Mouse (Mus musculus) gastrocnemius, adult 2 months (tissue): Measurements from ENCODE around the gene Kdm6b. TPM values are rescaled to one million over a fixed set of nuclear protein-coding genes. Genes with fewer than 3 reads are reported as not detected.

ENCODE experiments used
- DNase-seq: peaks from one replicate; pipeline ENCODE4 v3.0.0; 2022
- H3K27ac ChIP-seq: fragments of 200-600 bp; 2 replicates; pipeline ENCODE4 v1.8.1; 2022; ENCODE audit warnings: mild to moderate bottlenecking
- H3K4me3 ChIP-seq: fragments of 200-600 bp; 2 replicates; pipeline ENCODE4 v1.8.1; 2022; ENCODE audit warnings: mild to moderate bottlenecking, moderate library complexity
- CTCF ChIP-seq: fragments of 200-600 bp; IDR thresholded peaks from 2 replicates; pipeline ENCODE4 v1.8.1; 2022; ENCODE audit warnings: antibody characterized with exemption, mild to moderate bottlenecking, moderate library complexity
- intact Hi-C: fragments of 180-260 bp; cut with DNase I; formaldehyde crosslinking; loops from one replicate; pipeline ENCODE4 v1.15.1; 2025
- total RNA-seq, 2 experiments: library from RNA; stranded (reverse); gene quantifications; 2 replicates each; pipeline ENCODE4 v1.2.3; 2021

Kdm6b gene
- total RNA-seq, 2 experiments from 2014 or later: 23.9 to 24.5 TPM

DNA sequence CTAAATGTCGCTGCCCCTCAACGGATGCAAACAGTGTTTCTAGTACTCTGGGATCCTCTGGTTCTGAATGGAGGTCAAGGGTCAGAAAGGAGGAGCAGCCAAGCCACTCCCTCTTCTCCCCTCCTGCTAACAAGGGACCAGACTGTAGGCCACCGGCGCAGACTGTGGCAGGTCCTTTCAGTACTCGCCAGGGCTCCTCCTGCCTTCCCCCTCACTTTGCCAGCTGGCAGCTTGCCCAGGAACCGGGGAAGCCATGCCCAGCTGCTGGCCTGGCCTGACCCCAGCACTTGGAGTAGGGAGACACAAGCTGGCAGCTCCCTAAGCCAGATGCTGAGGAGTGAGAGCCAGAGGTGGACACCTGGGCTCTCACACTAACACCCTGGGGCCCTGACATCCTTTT is 48.6 kb downstream of the Kdm6b start:
- Histone ChIP-seq H3K27ac (peak overlapping the region; percentile 94), H3K4me3 (peak overlapping the region; percentile 34)
- no peak for TF ChIP-seq CTCF
- DNase-seq: peak; percentile 98
- intact Hi-C loops: loop anchor here (2.0 kb wide), 1 partner anchor 38 kb away; the partner anchor contains the start of gene Kcnab3

DNA sequence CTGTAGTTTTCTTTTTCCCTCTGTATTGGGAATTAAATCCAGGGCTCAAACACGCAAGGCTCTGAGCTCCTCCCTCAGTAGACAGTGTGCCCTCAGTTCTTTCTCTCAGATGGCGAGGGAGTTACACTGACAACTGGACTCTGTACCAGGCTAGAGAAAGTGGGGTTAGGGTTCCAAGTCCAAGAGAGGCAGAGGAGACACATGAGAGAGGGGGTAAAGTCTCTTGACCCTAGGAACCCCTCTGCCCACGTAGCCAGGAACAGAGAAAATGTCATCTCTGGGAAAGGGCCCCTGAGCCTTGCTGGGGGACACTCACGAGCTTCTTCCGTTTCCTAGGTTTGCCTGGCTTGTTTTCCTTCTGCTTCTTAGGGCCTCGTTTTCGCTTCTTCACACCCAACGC is 49.1 kb downstream of the Kdm6b start:
- H3K27ac ChIP-seq: peak overlapping the region; percentile 94
- no peak for TF ChIP-seq CTCF
- intact Hi-C loops: loop anchor here (2.0 kb wide), 1 partner anchor 38 kb away; the partner anchor contains the start of gene Kcnab3
- no peak for DNase-seq
- H3K4me3 ChIP-seq: peak overlapping the region; percentile 34

DNA sequence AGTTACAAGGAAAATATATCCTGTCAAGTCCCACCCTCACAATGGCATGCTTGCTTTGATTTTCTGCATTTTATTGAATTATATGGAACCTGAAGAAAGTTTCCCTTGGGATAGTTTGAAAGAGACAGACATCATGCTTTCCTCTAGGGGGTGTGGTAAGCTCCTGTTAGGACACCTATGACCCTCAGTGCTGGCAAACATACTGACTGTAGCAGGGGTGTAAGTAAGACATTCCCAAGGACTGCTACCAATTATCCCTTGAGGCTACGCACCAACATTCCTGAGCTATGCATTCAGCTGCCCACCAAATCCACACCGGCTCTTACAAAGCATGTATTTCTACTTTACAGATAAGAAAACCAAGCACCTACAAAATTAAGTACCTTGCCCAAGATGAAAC is 51.0 kb downstream of the Kdm6b start:
- no peak for TF ChIP-seq CTCF

DNA sequence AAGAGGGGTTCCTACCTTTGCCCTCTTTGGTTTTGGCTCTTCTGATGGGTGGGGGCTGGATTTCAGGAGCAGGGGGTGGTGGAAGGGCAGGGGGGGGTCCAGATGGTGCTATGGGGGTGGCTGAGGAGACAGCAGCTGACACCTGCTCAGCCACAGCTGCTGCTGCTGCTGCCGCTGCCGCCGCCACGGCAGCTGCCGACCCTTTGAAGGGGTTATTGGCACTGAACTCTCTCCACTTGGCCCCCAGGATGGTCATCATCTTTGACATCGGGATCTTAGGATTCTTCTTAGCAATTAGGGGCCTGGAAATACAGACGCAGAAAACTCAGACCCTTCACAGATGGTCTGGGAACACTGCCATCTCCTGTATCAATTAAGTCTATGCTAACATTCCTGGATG is 51.5 kb downstream of the Kdm6b start:
- TF ChIP-seq CTCF: no peak
- no peak for DNase-seq
- Histone ChIP-seq H3K4me3 (no peak overlapping the region), H3K27ac (no peak overlapping the region)
- intact Hi-C loops: no loop called here

More for the DNA sequence above, 51.0 kb downstream of the Kdm6b start:
- intact Hi-C loops: no loop called here
- H3K4me3 ChIP-seq: no peak overlapping the region
- H3K27ac ChIP-seq: no peak overlapping the region
- DNase-seq: no peak

DNA sequence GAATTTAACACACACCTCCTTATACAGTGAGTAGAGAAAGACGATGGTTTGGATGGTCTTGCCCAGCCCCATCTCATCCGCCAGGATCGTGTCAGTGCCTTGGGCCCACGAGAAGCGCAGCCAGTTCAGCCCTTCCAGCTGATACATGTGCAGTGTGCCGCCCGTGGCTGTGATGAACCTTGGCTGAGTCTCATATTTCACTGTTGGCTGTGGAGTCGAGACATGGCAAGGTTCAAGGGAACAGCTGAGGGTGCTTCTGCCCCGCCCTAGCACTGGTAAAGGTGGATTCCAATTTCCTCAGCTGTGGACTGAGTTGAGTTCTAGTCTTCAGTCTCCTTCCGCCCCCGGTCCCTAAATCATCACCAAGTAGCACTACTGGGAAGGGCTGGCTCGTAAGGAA is 55.8 kb downstream of the Kdm6b start:
- Histone ChIP-seq H3K4me3 (no peak overlapping the region), H3K27ac (peak overlapping the region; percentile 38; the same call in 1 of the 2 replicates)
- peak; percentile 80 for DNase-seq
- TF ChIP-seq CTCF: no peak
- intact Hi-C loops: no loop called here

DNA sequence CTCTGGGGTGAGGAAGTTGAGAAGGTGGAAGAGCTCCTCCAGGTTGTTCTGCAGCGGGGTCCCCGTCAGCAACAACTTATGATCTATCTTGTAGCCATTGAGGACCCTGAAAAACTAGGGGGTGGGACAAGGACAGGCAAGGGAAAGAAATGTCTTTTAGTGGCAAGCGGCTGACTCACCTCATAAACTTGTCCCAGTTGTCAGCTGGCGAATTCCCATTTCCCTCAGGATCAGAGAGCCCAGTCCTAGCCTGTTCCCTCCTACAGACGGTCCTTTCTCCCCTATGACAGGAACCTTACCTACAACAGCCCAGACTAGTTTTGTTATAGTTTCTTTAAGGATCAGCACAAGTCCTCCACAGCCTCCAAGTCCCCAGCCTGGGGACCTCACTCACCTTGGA is 56.9 kb downstream of the Kdm6b start:
- TF ChIP-seq CTCF: no peak
- Histone ChIP-seq H3K4me3 (no peak overlapping the region), H3K27ac (no peak overlapping the region)
- no peak for DNase-seq
- intact Hi-C loops: no loop called here

Other genes with a start within 250 kb of the Kdm6b start
- gene Alox8, start 215.8 kb downstream of the Kdm6b start, total RNA-seq: not detected
- not detected for gene Gucy2e, start 176.6 kb downstream of the Kdm6b start, total RNA-seq
- gene Cntrob, start 89.9 kb downstream of the Kdm6b start, total RNA-seq: 1 to 10 TPM; 1.4 to 2.0 TPM
- 10 to 100 TPM; 37.7 to 46.4 TPM for gene Trappc1, start 89.7 kb downstream of the Kdm6b start, total RNA-seq
- not detected for gene Kcnab3, start 87.4 kb downstream of the Kdm6b start, total RNA-seq
- gene Rnf227, start 73.2 kb downstream of the Kdm6b start, total RNA-seq: not detected
- gene Chd3, start 44.3 kb downstream of the Kdm6b start, total RNA-seq: 1 to 10 TPM; 6.8 to 9.4 TPM
- gene Naa38, start 18.2 kb downstream of the Kdm6b start, total RNA-seq: 10 to 100 TPM; 62.4 to 86.0 TPM
- 10 to 100 TPM; 34.9 to 36.0 TPM for gene Cyb5d1, start 18.0 kb downstream of the Kdm6b start, total RNA-seq
- 1 to 10 TPM; 6.5 to 7.4 TPM for gene Tmem88, start 15.4 kb downstream of the Kdm6b start, total RNA-seq
- gene Dnah2, start 135.4 kb upstream of the Kdm6b start, total RNA-seq: under 1 TPM; 0.05 to 0.25 TPM
- gene Efnb3, start 146.5 kb upstream of the Kdm6b start, total RNA-seq: under 1 TPM; 0.47 to 0.48 TPM
- gene Wrap53, start 166.6 kb upstream of the Kdm6b start, total RNA-seq: 1 to 10 TPM; 3.2 to 3.4 TPM
- 10 to 100 TPM; 12.9 to 16.5 TPM for gene Trp53, start 166.7 kb upstream of the Kdm6b start, total RNA-seq
- gene Atp1b2, start 192.3 kb upstream of the Kdm6b start, total RNA-seq: 100 to 1,000 TPM; 271 to 389 TPM
- not detected for gene Shbg, start 204.2 kb upstream of the Kdm6b start, total RNA-seq
- gene Sat2, start 208.3 kb upstream of the Kdm6b start, total RNA-seq: 1 to 10 TPM; 2.6 to 3.2 TPM
- gene Fxr2, start 219.3 kb upstream of the Kdm6b start, total RNA-seq: 100 to 1,000 TPM in 1 of 2 experiments, 10 to 100 TPM in 1; 90.6 to 104 TPM
- not detected for gene Sox15, start 241.6 kb upstream of the Kdm6b start, total RNA-seq
- 1 to 10 TPM; 8.6 to 9.7 TPM for gene Mpdu1, start 249.0 kb upstream of the Kdm6b start, total RNA-seq